Mouse (Mus musculus) intestine, postnatal 0 days (tissue): ENCODE measurements at regions not wholly inside any gene's neighbourhood (a gene's known extent, or its start where the extent isn't known, plus 50 kb on each side); places are given as distances from the start of the nearest gene placed in this dataset.
"Not testable (repeated sequence)": the region's sequence is repeated elsewhere in the genome, so short reads cannot be mapped to it uniquely, and the experiment has no call there.

Experiments used
- ATAC-seq: fragments of 200-750 bp; cut with Nextera tagmentation; 2 replicates; pipeline ENCODE4 v1.8.0; 2017; ENCODE audit warnings: mild to moderate bottlenecking, moderate TSS enrichment, moderate library complexity
- H3K27ac ChIP-seq: fragments of 300-500 bp; sonication (generic); 2 replicates; pipeline ENCODE4 v1.5.1; 2014; ENCODE audit warnings: mild to moderate bottlenecking, low read depth, low read length, moderate library complexity
- H3K27me3 ChIP-seq: fragments of 300-500 bp; sonication (generic); replicated peaks from 2 replicates; pipeline ENCODE4 v1.6.1; 2014; ENCODE audit warnings: low read length, mixed read lengths; ENCODE audit not compliant: control insufficient read depth, insufficient read depth
- H3K36me3 ChIP-seq: fragments of 300-500 bp; sonication (generic); 2 replicates; pipeline ENCODE4 v1.6.1; 2014; ENCODE audit warnings: mild to moderate bottlenecking, moderate library complexity; ENCODE audit not compliant: control insufficient read depth, insufficient read depth
- H3K4me1 ChIP-seq: fragments of 300-500 bp; sonication (generic); replicated peaks from 2 replicates; pipeline ENCODE4 v1.6.1; 2014; ENCODE audit warnings: antibody characterized with exemption, low read length, mixed read lengths; ENCODE audit not compliant: control insufficient read depth, insufficient read depth
- H3K4me2 ChIP-seq: fragments of 300-500 bp; sonication (generic); replicated peaks from 2 replicates; pipeline ENCODE4 v1.6.1; 2014; ENCODE audit warnings: low read depth, mild to moderate bottlenecking, moderate library complexity
- H3K4me3 ChIP-seq: fragments of 300-500 bp; sonication (generic); 2 replicates; pipeline ENCODE4 v1.5.1; 2014; ENCODE audit warnings: low read depth, low read length
- H3K9ac ChIP-seq: fragments of 300-500 bp; sonication (generic); 2 replicates; pipeline ENCODE4 v1.6.1; 2014; ENCODE audit warnings: mild to moderate bottlenecking, low read depth, low read length
- H3K9me3 ChIP-seq: fragments of 300-500 bp; sonication (generic); 2 replicates; pipeline ENCODE4 v1.6.1; 2016; ENCODE audit warnings: mixed run types; ENCODE audit not compliant: control insufficient read depth
- CTCF ChIP-seq: sonication (generic); IDR thresholded peaks from 2 replicates; pipeline ENCODE4 v1.5.1; 2016; ENCODE audit warnings: low read depth, mild to moderate bottlenecking, control low read depth, antibody characterized with exemption, moderate library complexity
- WGBS: fragments of 180-500 bp; shearing (Covaris S2); extraction: QIAGEN DNeasy Blood & Tissue Kit; methylation state at CpG from one replicate; pipeline ENCODE4 v1.1.7; 2014; 5-methylcytosine and 5-hydroxymethylcytosine counted together

DNA sequence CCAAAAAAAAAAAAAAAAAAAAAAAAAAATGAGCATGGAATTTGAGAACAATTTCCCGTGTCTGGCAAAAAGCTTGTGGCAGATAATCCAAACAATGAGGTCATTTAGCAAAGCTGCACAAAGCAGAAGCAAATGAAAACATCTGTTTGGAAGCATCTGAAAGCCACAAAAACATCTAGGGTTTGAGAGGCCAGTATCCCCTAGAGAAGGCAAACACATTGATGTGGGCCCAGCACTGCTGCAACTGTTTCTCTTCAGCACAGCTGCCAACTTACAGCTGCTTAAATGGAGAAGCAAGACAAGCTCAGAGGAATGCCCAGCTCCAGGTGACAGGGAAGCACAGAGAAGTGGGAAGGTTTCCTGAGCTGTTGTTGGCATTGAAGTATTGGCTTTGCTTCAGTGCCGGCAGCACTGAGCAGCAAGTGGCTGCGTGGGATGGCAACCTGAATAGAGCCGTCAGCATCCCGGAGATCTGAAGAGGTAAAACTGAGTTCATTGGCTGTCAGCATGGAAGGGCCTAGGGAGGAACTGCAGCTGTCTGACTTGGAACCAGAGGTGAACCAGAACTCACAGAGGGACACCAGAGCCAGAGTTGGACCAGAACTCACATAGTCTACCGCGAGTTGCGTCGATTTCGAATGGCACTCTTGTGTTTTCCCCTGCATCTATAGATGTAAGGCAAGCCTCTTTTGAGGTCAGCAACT is 193.8 kb upstream of the Gm17728 start:
- 68% methylated on average over 10 of the region's 10 CpGs for WGBS
- Histone ChIP-seq H3K27ac (no peak overlapping the region), H3K27me3 (no peaks in the 10 kb centered on the region), H3K9me3 (no peaks in the 10 kb centered on the region), H3K36me3 (no peaks in the 10 kb centered on the region), H3K4me1 (no peaks in the 10 kb centered on the region), H3K4me3 (no peak overlapping the region), H3K9ac (no peak overlapping the region), H3K4me2 (no peak overlapping the region)
- ATAC-seq = no peak
- no peak for TF ChIP-seq CTCF

DNA sequence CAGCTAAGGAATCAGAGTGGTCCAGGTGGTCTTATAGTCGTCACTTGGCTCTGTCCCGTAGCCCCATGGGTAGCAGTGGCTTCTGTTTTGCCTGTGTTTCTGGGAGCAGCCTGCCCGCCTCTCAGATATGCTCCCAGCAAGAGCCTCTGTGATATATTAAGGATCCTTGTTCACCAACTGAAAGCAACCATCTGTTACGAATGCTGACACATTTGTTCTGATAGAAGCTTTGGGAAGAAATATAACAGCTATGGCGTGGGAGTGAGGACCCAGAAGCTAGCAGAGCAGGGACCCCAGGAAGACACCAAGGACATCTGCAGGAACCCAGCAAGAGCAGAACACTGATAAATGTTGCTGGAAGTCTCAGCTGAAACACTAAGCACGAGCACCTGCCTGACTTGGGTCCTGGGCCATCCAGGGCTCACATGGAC is 186.7 kb upstream of the Gm17728 start:
- H3K4me1 ChIP-seq = no peaks in the 10 kb centered on the region
- H3K36me3 ChIP-seq = no peaks in the 10 kb centered on the region
- H3K27me3 ChIP-seq = no peaks in the 10 kb centered on the region
- no peak for TF ChIP-seq CTCF
- ATAC-seq = no peak
- H3K4me3 ChIP-seq = no peak overlapping the region
- 55% methylated on average over 6 of the region's 6 CpGs for WGBS
- no peak overlapping the region for H3K27ac ChIP-seq
- no peak overlapping the region for H3K4me2 ChIP-seq
- H3K9me3 ChIP-seq = no peaks in the 10 kb centered on the region
- no peak overlapping the region for H3K9ac ChIP-seq

DNA sequence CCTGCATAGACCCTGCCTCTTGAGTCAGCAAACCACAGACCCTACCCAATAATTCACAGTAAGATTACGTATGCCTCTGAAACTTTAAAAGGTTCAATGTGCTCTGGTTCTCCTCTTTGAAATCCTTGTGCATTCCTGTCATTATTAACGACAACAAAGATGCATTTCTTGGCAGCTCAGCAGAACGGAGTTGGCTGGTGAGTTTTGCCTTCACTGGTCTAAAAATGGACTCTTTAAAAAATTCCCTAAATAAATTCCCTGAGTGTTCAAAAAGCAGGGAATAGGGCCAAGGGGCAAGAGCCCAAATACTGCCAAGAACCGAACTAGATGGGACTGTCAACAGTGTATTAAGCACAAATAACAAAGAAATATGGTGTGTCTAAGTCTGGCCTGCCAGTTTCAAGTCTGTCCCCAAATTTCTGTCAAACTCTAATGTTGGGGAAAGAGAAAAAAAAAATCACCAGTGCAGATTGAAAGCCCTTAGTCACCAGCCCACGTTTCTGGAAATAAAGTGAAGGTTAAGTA is 163.2 kb upstream of the Gm17728 start:
- no peak overlapping the region for H3K9ac ChIP-seq
- no peak for TF ChIP-seq CTCF
- H3K4me2 ChIP-seq = no peak overlapping the region
- H3K4me3 ChIP-seq = no peak overlapping the region
- no peaks in the 10 kb centered on the region for H3K9me3 ChIP-seq
- ATAC-seq = no peak
- no peaks in the 10 kb centered on the region for H3K36me3 ChIP-seq
- WGBS = 53% methylated on average over 5 of the region's 5 CpGs
- H3K4me1 ChIP-seq = no peaks in the 10 kb centered on the region
- no peaks in the 10 kb centered on the region for H3K27me3 ChIP-seq
- H3K27ac ChIP-seq = no peak overlapping the region

DNA sequence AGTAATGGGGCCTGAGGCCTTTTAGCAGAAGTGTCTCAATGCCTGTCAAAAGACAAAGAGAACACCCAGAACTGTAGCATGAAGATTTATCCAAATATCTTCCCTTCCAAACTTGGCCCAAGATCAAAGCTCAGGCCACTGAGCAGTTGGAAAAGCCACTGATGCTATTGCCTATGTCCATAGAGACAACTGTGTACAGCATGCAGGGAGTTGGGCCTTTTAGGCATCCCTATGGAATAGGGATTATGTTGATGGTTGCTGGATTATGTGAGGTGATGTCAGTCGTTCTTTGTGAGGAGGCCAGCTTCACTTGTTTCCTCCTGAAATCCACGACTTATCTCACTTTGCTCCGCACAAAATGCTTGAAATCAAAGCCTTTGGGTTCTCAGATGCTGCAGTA is 153.1 kb upstream of the Gm17728 start:
- Histone ChIP-seq H3K36me3 (no peaks in the 10 kb centered on the region), H3K27ac (no peak overlapping the region), H3K9ac (no peak overlapping the region), H3K4me3 (no peak overlapping the region), H3K4me2 (no peak overlapping the region), H3K27me3 (no peaks in the 10 kb centered on the region), H3K4me1 (no peaks in the 10 kb centered on the region), H3K9me3 (no peaks in the 10 kb centered on the region)
- TF ChIP-seq CTCF = no peak
- 67% methylated on average over 3 of the region's 3 CpGs for WGBS
- no peak for ATAC-seq

DNA sequence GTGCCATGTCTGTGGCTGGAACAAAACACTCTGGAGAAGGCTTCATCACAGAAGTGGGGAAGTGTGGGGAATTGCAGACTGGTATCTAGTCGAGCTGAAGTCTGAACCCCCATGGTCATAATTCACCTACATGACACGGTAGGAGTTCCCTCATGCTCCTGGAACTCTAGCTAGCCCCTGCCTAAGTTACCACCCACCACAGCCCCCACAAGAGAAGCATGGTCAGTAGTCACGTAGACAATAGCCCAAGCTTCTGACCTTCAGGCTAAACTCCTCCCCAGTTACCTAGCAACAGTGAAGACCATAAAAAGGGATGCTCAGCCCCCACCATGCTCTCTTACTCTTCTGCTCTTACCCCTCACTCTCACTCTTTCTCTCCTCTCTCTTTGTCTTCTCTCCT is 143.8 kb upstream of the Gm17728 start:
- WGBS = 23% methylated on average over 3 of the region's 3 CpGs
- not testable (repeated sequence) for H3K4me3 ChIP-seq, H3K36me3 ChIP-seq, H3K27me3 ChIP-seq, H3K4me1 ChIP-seq, H3K9ac ChIP-seq, H3K27ac ChIP-seq, H3K4me2 ChIP-seq, ATAC-seq, H3K9me3 ChIP-seq

DNA sequence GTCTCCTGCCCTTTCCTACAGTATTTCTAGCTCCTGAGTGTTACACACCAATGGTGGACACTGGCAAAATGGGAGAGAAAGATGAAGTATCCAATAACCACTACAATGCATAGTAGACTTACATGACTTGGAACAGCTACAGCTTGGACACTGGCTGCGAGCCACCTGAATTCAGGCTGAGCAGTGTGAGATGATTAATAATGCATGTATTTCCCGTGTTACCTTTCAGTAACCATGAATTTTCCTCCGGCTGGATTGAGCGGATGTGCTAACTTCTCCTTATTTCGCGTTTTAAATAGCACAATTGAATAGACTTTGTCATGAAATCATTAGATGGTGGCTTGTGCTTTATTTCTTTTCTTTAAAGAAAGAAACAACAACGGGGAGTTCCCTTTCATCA is 142.4 kb upstream of the Gm17728 start:
- no peaks in the 10 kb centered on the region for H3K27me3 ChIP-seq
- H3K4me1 ChIP-seq = no peaks in the 10 kb centered on the region
- H3K4me3 ChIP-seq = no peak overlapping the region
- no peaks in the 10 kb centered on the region for H3K9me3 ChIP-seq
- H3K4me2 ChIP-seq = no peak overlapping the region
- no peak overlapping the region for H3K9ac ChIP-seq
- 82% methylated on average over 7 of the region's 7 CpGs for WGBS
- no peak for TF ChIP-seq CTCF
- no peak for ATAC-seq
- no peak overlapping the region for H3K27ac ChIP-seq
- no peaks in the 10 kb centered on the region for H3K36me3 ChIP-seq
